Mouse (Mus musculus) erythroblast, embryonic 14.5 days (primary cell): ENCODE data around the gene Gm10135. TPM values are rescaled to one million over a fixed set of nuclear protein-coding genes. Genes with fewer than 3 reads are reported as not detected.
"Not testable (repeated sequence)": the region's sequence is repeated elsewhere in the genome, so short reads cannot be mapped to it uniquely, and the experiment has no call there.

ENCODE experiments used
- H3K27me3 ChIP-seq: 2 replicates; pipeline ENCODE4 v1.6.1; 2012; ENCODE audit warnings: inconsistent platforms; ENCODE audit not compliant: control insufficient read depth
- H3K36me3 ChIP-seq: 2 replicates; pipeline ENCODE4 v1.6.1; 2012; ENCODE audit warnings: mild to moderate bottlenecking, inconsistent platforms; ENCODE audit not compliant: control insufficient read depth
- H3K4me1 ChIP-seq: 2 replicates; pipeline ENCODE4 v1.6.1; 2012; ENCODE audit warnings: inconsistent platforms; ENCODE audit not compliant: control insufficient read depth
- H3K4me3 ChIP-seq: replicated peaks from 2 replicates; pipeline ENCODE3; 2012; ENCODE audit warnings: moderate library complexity, mild to moderate bottlenecking, inconsistent platforms
- H3K9me3 ChIP-seq: 2 replicates; pipeline ENCODE4 v1.6.1; 2012; ENCODE audit warnings: low read length, inconsistent platforms, mixed read lengths; ENCODE audit not compliant: control insufficient read depth
- GATA1 ChIP-seq: IDR thresholded peaks from 2 replicates; pipeline ENCODE4 v1.6.1; 2012; ENCODE audit warnings: low read length, inconsistent platforms, mixed read lengths
- TAL1 ChIP-seq: IDR thresholded peaks from 3 replicates; pipeline ENCODE4 v1.6.1; 2012; ENCODE audit warnings: low read length, inconsistent platforms, mixed read lengths
- polyA plus RNA-seq: library from polyadenylated mRNA; stranded (reverse); fragments of >175 nt; gene quantifications from 2 replicates; pipeline ENCODE4 v1.2.3, GENCODE M21; 2012

Gene Gm10135
- polyA plus RNA-seq, 1 experiment, result not detected

DNA sequence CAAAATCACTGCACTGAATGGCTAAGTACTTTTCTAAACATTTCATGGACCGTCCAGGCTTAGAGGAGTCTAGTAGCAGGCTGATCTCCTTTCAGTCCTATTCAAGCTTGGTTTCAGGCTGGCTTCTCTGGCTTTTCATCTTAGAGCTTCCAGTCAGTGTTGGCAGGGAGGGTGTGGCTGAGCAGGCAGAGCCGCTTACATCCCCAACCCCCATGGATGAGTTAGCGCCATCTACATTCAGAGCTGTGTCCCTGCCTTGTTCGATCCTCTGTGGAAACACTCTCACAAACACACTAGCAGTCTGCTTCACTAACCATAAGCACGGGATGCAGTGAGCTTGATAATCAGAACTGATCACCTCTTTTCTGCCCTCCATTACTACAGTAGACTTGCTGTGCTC, 1.6 kb downstream of the Gm10135 start:
- TF ChIP-seq GATA1, result no peak
- TF ChIP-seq TAL1, result no peak
- Histone ChIP-seq H3K27me3 (no peaks in the 10 kb centered on the region), H3K4me3 (no peak overlapping the region), H3K9me3 (no peaks in the 10 kb centered on the region), H3K4me1 (no peaks in the 10 kb centered on the region), H3K36me3 (peaks cover 6% of the 10 kb centered on the region; the same call in 1 of the 2 replicates)

DNA sequence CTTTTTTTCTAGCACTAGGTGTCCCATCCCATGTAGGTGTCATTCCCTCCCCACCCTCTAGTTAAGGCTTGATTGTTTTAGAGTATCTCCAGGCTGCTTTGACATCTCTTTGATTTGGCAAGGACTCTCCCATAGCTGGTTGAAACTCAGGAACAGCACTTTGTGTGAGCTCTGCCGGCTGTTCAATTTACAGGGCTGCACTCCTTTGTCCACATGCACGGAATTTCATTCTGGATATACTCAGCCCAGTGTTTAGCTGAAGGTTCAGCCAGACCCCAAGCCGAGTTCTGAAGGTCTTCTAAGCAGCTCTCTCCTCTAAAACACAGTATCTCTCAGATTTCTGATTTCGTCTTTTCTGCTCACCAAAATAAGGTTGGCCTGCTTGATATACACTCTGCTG, 2.1 kb downstream of the Gm10135 start:
- TF ChIP-seq GATA1 (no peak), TAL1 (no peak)
- Histone ChIP-seq H3K4me1 (no peaks in the 10 kb centered on the region), H3K4me3 (no peak overlapping the region), H3K36me3 (peaks cover 6% of the 10 kb centered on the region; the same call in 1 of the 2 replicates), H3K27me3 (no peaks in the 10 kb centered on the region), H3K9me3 (no peaks in the 10 kb centered on the region)

DNA sequence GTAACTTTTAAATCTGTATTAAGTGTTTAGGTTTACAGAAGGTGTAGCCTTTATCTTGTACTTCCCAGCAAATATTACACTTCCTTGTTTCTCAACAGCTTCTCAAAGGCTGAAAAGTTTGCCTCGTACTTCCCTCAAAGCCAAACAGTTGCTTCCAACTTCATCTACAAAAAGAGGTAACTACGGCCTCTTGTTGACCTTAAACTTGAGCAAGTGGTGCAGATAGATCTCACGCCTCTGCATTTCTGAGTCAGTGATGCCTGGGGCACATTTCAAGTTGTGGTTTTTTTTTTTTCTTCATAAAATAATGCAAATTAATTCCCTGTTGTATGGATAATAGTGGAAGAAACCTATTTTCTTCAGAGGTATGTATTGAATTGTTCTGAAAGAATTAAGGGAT, 8.8 kb downstream of the Gm10135 start:
- Histone ChIP-seq H3K4me3 (no peak overlapping the region), H3K9me3 (no peaks in the 10 kb centered on the region), H3K27me3 (no peaks in the 10 kb centered on the region), H3K36me3 (peaks cover 2% of the 10 kb centered on the region; the same call in 1 of the 2 replicates), H3K4me1 (no peaks in the 10 kb centered on the region)
- TF ChIP-seq TAL1 (no peak), GATA1 (no peak)

DNA sequence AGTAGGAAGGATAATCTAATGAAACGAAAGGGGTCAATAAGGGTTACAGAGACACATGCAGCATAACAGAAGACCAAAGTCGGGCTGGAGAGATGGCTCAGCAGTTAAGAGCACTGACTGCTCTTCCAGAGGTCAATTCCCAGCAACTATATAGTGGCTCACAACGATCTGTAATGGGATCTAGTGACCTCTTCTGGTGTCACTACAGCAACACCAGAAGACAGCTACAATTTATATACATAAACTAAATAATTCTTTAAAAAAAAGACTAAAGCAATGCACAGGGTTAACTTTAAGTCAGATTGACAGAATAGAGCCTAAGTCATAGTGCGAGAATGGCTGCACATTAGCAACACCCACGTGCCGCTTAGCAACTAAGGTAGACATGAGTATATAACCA, 14.4 kb downstream of the Gm10135 start:
- Histone ChIP-seq H3K9me3 (no peaks in the 10 kb centered on the region), H3K4me3 (no peak overlapping the region), H3K36me3 (no peaks in the 10 kb centered on the region; the same call in 1 of the 2 replicates), H3K27me3 (no peaks in the 10 kb centered on the region), H3K4me1 (no peaks in the 10 kb centered on the region)
- TF ChIP-seq GATA1 (no peak), TAL1 (no peak)

DNA sequence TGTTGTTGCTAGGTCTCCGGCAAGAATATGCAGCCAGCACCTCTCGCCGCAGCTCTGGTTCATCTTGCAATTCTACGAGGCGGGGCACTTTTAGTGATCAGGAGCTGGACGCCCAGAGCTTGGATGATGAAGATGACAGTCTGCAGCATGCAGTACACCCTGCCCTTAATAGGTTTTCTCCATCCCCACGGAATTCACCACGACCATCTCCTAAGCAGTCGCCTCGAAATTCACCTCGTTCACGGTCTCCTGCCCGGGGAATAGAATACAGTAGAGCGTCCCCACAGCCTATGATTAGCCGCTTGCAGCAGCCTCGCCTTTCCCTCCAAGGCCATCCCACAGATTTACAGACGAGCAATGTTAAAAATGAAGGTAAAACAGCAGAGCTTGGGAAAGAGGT, 17.2 kb downstream of the Gm10135 start:
- Histone ChIP-seq H3K27me3 (no peaks in the 10 kb centered on the region), H3K4me1 (no peaks in the 10 kb centered on the region), H3K4me3 (no peak overlapping the region), H3K9me3 (no peaks in the 10 kb centered on the region), H3K36me3 (no peaks in the 10 kb centered on the region; the same call in 1 of the 2 replicates)
- TF ChIP-seq GATA1 (no peak), TAL1 (no peak)

DNA sequence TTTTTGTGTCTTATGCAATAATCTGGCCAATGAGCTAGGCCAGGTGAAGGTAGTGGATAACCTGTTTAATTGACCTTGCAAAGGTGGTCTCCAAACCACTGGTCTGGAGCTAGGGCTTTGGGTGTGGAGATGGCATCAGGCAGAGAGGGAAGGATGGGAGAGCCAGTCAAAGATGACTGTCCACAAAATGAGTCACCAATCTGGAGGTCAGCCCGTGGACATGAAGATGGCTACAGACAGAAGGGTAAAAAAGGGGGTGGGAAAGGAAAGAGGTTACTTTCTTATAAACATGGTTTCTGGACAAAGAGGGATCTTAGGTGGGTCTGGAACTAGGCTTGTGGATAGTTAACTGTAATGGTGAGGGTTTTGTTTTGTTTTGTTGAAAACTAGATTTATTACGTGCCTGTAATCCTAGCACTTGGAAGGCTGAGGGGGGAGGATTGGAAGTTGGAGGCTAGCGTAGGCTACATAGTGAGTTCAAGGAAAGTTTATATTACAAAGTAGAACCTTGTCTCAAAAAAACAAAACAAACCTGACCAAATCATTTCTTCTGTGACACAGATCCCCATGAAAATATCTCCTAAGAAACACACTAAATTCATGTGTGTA, 20.4 kb downstream of the Gm10135 start:
- TF ChIP-seq GATA1 (no peak), TAL1 (no peak)
- Histone ChIP-seq H3K27me3 (no peaks in the 10 kb centered on the region), H3K36me3 (no peaks in the 10 kb centered on the region), H3K4me3 (no peak overlapping the region), H3K4me1 (no peaks in the 10 kb centered on the region), H3K9me3 (no peaks in the 10 kb centered on the region)

DNA sequence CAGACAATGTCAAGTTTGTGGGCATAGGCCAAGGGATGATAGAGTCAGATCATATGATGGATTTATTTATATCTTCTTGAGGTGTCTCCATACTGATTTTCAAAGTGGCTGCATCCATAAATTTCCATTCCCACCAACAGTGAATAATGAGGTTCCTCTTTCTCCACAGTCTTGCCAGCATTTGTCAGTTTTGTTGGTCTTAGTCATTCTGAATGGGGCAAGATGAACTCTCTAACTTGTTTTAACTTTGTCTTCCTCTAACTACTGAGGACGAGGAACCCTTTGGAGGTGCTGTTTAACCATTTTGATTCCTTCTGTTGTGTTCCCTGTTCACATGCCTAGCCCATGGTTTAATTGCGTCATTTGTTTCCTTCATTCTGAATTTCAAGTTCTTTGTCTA, 24.2 kb downstream of the Gm10135 start:
- Histone ChIP-seq H3K4me1 (no peaks in the 10 kb centered on the region), H3K9me3 (no peaks in the 10 kb centered on the region), H3K4me3 (no peak overlapping the region), H3K36me3 (no peaks in the 10 kb centered on the region; the same call in 1 of the 2 replicates), H3K27me3 (no peaks in the 10 kb centered on the region)
- TF ChIP-seq TAL1 (no peak), GATA1 (no peak)

DNA sequence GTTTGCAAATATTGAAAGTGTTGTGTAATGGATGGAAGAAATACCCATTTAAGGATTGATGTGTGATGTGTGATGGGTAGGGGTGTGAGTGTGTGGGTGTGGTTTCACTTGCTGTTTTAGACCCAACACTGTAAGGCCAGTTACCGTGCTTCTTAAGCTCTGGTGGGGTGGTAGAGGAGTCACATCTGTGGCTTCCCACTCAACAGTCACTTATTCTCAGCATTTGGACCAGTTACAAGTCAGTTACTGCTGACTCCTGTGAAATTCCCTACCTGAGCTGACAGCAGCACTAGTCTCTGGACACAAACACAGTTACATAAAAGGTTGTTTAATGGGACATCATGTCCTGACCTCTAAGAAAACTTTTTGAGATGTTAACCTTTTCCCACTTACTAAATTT, 26.4 kb downstream of the Gm10135 start:
- Histone ChIP-seq H3K36me3 (no peaks in the 10 kb centered on the region; the same call in 1 of the 2 replicates), H3K4me3 (no peak overlapping the region), H3K27me3 (no peaks in the 10 kb centered on the region), H3K9me3 (no peaks in the 10 kb centered on the region), H3K4me1 (no peaks in the 10 kb centered on the region)
- TF ChIP-seq GATA1 (no peak), TAL1 (no peak)

DNA sequence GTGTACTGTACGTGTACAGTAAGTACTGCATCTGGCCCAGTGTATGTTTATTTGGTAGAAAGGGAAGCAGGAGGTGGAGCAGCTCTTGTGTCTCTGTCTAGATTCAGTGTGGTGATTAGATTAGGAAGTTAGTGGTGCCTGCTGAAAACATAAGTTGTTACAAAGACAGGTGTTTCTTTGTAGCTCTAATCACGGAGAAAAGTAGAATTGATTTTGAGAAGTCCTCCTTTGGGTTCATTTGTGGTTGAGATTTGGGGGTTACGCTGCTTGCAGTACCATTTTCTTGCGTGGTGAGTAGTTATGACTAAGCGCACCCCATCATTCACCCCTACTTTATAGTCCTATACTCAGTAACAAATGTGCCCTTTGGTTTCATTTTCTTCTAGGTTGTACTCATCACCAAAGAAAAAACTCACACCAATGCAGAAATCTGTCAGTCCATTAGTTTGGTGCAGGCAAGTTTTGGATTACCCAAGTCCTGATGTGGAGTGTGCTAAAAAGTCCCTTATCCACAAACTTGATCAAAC, 33.5 kb downstream of the Gm10135 start:
- TF ChIP-seq GATA1 (no peak), TAL1 (no peak)
- H3K27me3 ChIP-seq, result no peaks in the 10 kb centered on the region
- H3K9me3 ChIP-seq, result no peaks in the 10 kb centered on the region
- no peaks in the 10 kb centered on the region; the same call in 1 of the 2 replicates for H3K36me3 ChIP-seq
- no peaks in the 10 kb centered on the region for H3K4me1 ChIP-seq
- H3K4me3 ChIP-seq, result no peak overlapping the region

DNA sequence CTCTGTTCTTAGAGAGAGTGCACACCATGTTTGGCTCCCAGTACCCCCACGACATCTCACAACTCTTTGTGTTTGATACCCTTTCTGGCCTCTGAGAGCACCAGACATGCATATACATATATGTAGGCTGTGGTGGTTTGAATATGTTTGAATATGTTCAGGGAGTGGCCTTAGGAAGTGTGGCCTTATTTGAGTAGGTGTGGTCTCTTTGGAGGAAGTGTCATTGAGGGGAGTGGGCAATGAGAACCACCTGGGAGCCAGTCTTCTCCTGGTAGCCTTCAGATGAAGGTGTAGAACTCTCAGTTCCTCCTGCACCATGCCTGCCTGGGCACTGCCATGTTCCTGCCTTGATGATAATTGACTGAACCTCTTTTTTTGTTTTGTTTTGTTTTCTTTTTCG, 35.2 kb downstream of the Gm10135 start:
- Histone ChIP-seq H3K4me3 (no peak overlapping the region), H3K27me3 (no peaks in the 10 kb centered on the region), H3K9me3 (no peaks in the 10 kb centered on the region), H3K36me3 (no peaks in the 10 kb centered on the region; the same call in 1 of the 2 replicates), H3K4me1 (no peaks in the 10 kb centered on the region)
- TF ChIP-seq GATA1 (no peak), TAL1 (no peak)

DNA sequence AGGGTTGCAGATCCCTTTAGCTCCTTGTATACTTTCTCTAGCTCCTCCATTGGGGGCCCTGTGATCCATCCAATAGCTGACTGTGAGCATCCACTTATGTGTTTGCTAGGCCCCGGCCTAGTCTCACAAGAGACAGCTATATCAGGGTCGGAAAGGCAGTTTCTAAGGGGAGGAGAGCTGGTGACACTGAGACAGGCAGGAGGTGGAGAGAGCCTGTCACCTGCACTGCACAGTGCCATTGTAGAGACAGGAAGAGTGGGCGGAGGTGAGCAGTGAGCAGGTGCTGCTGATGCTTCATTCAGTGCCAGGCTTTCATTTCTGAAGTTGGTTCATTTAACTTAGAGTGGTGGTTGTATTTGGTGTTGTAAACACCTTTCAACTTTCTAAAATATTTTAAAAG, 36.1 kb downstream of the Gm10135 start:
- not testable (repeated sequence) for H3K9me3 ChIP-seq, H3K4me1 ChIP-seq, H3K4me3 ChIP-seq, H3K36me3 ChIP-seq, H3K27me3 ChIP-seq
